Mouse (Mus musculus) cerebellum, adult 11 months (tissue): ENCODE results near the gene Olfr322.
"Not testable (repeated sequence)": the region's sequence is repeated elsewhere in the genome, so short reads cannot be mapped to it uniquely, and the experiment has no call there.

Experiments used
- DNase-seq: peaks from one replicate; pipeline ENCODE4 v3.0.0; 2022

Gene Olfr322

DNA sequence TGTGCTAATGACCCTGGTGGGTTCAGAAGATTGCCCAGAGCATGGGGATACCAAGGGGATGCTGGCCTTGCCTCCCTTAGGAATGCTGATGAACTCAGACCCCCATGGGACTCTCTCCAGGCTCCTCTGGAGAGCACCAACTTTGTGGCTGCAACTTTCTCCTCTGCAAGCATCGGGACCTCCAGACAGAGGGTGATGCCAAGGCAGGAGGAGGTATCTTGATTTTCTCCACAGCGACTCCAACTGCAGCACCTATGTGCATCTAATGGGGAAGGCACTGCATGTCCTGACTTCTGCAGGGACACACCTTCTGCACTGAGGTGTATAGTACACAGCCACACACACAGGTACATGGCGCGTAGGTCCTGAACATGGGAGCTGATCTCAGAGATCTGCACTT lies at the start of gene Olfr322:
Olfr322 (plus strand) TSS at position 187 of the 400 bp plus-strand sequence.
- DNase-seq = no peak

- no peak for DNase-seq
Measured at GRCm38 (mm10) chr11:58613359-58613758, 45.2 kb upstream of the Olfr322 start.

DNA sequence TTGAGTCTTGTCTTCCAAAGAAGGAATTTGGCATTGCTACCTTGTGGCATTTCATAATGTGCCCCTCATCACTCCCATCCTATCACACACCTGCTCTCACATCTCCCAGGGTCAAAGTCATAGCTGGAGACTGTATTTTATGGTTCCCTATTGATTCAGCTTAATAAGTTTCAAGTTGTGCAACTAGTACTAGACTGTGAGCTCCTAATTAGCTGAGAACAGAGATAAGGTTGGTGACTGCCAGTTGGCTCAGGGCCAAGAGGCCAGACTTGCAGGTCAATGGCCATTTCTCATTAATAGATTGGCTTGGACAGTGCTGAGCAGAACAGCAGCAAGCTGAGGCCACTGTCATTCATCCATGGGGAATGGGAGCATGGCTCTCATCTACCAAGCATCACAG lies 44.1 kb upstream of the Olfr322 start:
- no peak for DNase-seq

GRCm38 (mm10) chr11:58615975-58616374 lies 42.6 kb upstream of the Olfr322 start, which contains the start of gene 2210407C18Rik:
2210407C18Rik (minus strand) TSS chr11:58616075.
- no peak for DNase-seq

DNA sequence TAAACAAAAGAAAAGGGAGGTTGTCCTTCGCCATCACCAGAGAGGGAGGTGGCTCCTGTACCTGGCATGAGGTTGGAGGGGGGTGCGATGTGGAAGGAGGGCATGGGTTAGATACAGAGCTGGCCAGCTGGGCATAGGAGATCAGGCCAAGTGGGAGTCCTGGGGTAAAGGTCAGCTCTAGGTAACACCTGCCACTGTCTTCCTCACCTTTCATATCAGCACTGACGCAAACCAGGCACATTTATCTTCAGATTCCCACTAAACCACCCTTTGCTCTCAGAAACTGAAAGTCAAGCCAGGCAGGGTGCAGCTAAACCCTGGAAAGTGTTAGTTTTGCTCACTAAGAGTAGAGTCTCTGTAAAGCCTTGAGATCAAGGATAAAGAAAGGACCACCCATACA lies 40.2 kb upstream of the Olfr322 start:
- no peak for DNase-seq

- no peak for DNase-seq
Measured at GRCm38 (mm10) chr11:58618793-58619192, 39.8 kb upstream of the Olfr322 start.

- no peak for DNase-seq
Measured at GRCm38 (mm10) chr11:58626146-58626545, 32.4 kb upstream of the Olfr322 start.

DNA sequence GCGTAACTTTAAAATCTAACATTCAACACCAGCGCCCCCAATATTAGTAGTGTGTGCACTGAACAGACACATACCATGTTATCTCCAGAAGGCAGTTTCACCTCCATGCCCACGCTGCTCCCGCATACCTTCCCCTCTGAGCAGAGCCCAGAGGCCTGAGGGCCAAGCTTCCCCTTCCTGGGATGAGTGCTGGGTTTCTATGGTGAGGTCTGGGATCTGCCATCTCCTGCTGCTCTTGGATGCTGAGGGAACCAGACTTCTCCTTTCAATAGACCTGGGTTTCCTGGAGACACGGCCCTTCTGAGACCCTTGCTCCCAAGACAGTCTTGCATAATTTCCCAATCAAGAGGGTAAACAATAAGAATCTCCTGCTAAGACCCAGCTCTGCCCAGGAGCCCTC lies 28.2 kb upstream of the Olfr322 start, which contains the start of gene Olfr323:
Olfr323 (minus strand) TSS at position 101 of the 400 bp plus-strand sequence.
- no peak for DNase-seq

DNA sequence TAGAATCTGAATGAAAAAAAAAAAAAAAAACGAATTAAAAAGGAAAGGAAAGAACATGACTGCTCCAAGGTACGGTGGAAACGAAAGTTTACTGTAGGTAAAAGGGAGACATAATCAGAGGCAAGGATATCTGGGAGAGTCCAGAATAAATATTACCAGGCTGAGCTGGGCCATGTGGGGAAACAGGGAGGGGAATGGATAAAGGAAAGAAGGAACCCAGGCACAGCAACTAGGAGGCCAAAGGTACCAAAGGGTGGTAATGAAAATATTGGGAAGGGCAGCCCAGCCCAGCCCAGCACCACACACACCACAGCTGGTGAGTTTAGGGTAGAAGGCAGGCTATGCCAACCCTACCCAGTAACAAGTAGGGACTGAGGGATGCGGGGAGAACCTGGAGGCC lies 23.7 kb upstream of the Olfr322 start:
- no peak for DNase-seq

DNA sequence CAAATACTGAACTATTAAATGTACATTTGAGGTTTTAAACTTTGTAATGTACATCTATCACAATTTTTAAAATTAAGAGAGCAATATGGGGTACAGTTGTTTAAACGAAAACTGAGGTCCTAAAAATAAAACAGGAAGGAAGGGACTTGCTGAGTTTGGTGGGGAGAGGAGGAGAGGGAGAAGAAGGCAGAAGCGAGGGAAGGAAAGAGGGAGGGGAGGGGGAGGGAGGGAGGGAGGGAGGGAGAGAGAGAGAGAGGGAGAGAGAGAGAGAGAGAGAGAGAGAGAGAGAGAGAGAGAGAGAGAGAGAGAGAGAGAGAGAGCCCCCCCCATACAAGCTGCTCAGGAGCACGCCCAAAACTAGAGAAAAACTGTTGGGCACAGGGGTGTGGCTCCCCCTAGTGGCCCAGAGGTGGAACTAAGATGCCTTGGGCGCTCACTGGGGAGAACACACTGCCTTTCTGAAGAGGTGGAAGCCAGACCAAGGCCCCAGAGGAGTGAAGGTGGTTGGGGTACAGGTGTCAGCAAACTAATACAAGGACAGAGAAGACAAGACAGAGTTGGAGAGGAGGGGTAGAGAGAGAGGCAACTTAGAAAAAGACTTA lies 22.1 kb upstream of the Olfr322 start:
- DNase-seq = peak; percentile 2

DNA sequence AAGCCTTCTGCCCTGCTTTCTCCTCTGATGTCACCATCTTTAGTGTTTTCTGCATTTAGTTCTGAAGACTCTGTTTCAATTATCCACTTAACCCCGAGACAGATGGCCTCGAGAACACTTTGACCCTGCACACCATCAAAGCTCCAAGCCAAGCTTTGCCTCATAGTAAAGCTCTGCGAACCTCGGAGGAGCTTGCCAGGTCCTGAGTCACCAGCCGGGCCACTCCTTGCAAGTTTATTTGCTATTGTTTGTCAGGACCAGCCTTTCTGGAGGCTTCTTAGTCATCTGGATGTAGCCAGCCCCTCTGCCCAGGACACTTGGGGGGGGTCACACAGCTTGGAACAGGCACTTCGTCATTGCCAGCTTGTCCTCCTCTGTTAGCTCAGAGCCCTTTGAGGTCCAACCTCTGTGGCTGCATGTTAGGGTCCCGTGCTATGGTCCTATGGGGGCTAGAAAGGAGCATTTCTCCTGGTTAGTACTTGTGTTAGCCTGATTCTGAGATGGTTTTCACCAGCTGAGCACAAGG lies 20.3 kb upstream of the Olfr322 start:
- DNase-seq = no peak

GRCm38 (mm10) chr11:58640272-58640867 lies 18.2 kb upstream of the Olfr322 start, which contains the start of gene Trim58:
Trim58 (plus strand) TSS chr11:58640465.
- peak; percentile 1 for DNase-seq

- no peak for DNase-seq
Measured at GRCm38 (mm10) chr11:58641057-58641456, 17.5 kb upstream of the Olfr322 start.

DNA sequence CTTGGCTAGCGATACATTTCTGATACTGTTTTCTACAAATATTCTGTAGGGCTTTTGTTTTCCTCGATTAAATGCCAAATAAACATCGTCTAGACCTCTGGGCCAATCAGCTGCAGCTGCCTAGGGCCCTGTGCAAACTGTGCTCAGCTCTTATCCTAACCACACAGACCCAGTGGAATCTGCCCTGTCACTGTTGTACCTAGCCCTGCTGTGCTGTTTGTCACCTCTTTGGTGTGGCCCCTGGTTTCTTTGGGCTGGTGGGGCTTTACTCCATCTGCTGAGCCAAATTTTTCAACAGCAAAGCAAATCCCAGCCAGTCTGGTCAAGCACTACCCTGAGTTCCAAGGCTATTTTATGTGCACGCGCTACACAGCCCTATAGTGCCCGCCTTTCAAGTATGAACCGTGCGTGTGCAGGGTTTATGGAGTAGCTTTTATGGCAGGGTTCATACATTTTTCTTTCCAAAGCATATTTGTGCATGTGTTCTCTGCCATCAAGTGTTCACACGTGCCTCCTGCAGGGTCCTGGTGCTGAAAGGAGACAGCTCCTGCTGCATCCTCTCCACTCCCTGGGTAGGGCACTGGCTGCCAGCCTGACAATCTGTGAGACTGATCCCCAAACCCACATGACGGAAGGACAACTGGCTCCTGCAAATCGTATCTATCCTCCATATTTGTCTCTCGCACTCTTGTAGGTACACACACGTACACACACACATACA lies 16.8 kb upstream of the Olfr322 start:
- DNase-seq = no peak

GRCm38 (mm10) chr11:58643350-58643749 lies 15.2 kb upstream of the Olfr322 start:
- DNase-seq = no peak

DNA sequence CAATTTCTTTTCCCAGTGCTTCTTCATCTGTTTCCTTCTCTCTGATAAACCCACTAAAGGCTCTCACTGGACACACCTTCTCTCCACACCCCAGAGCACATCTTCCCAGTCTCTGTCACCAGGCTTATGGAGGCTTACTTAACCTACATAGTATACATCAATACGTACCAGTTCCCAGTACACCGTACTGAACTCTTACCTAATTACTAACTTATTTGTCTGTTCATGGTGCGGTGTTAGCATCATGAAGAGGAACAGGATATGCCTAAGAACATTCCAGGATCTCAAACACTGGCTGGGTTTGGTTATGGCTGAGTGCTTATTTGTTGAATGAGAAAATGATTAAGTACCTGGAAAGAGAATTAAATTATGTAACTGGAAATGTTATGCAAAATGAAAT lies 3.4 kb upstream of the Olfr322 start:
- DNase-seq = no peak

DNA sequence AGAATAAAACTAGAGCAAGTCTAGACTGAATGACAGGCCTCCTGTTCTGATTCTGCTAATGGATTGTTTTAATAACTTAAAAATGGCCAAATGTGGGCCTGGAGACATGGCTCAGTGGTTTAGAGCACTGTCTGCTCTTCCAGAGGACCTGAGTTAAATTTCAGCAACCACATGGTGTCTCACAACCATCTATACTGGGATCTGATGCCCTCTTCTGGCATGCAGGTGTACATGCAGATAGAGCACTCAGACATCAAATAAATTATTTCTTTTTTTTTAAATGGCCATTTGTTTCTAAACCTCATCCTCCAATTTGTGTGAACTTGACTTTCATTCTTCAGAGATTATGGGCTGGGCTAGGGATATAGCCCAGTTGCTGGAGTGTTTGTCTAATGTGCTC lies 10.7 kb downstream of the Olfr322 start:
- DNase-seq = no peak

GRCm38 (mm10) chr11:58671825-58672224 lies 13.2 kb downstream of the Olfr322 start:
- DNase-seq = no peak

- no peak for DNase-seq
Measured at GRCm38 (mm10) chr11:58680799-58681198, 22.2 kb downstream of the Olfr322 start, which contains the start of gene Olfr320. Olfr320 (plus strand) TSS chr11:58681099.

DNA sequence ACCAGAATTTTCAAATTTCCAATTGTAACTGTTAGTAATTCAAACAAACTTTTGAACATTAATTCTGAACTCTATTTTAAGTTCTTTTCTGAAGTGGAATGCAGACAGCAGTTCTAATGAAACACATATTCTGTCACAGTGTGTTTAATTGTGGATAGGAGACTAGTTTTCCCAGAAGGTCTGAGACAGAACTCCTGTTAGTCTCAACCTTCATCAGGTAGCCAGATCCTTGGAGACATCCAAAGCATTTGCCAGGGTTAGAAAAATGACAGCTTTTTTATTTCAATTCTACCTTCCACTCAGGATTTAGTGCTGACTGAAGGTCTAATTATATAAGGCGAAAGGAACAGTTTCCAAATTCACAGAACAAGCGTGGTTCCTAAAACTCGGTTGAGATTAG lies 40.3 kb downstream of the Olfr322 start, which contains the start of gene Olfr319:
Olfr319 (plus strand) TSS at position 301 of the 400 bp plus-strand sequence.
- no peak for DNase-seq

DNA sequence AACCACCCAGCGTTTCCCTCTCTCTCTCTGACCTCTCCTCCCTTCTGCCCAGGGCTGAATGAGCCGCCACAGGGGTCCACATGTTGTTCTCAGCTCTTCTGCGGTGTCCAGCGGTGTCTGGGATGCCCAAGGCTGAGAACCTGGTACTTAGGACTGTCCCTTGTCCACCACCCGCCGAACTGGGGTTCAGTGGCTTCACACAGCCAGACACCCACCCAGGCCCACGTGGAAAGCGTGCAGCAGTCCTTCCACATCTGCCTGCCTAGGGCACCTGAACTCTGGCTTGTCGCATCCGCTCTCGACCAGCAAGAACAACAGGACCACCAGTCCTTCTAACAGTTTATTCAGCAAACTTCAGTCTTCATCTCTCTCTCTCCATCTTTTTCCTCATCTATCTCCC lies 50.5 kb downstream of the Olfr322 start:
- DNase-seq = no peak

- DNase-seq = not testable (repeated sequence)
Measured at GRCm38 (mm10) chr11:58717723-58718122, 59.1 kb downstream of the Olfr322 start.
